Mouse (Mus musculus) fibroblast of lung, adult 2 months (primary cell): ENCODE data around the gene Cfap36.

Experiments
- DNase-seq: peaks from one replicate; pipeline ENCODE4 v3.0.0-alpha.2; 2011; ENCODE audit warnings: low read depth

Gene Cfap36

GRCm38 (mm10) chr11:29180657-29181056, 66.6 kb downstream of the Cfap36 start:
- peak; percentile 2 for DNase-seq

- DNase-seq, result no peak
These were observed 67.9 kb downstream of the Cfap36 start for GRCm38 (mm10) chr11:29179319-29179718.

GRCm38 (mm10) chr11:29173706-29174436, 73.3 kb downstream of the Cfap36 start:
- peak; percentile 3 for DNase-seq

- peak; percentile 40 for DNase-seq
These were observed 74.0 kb downstream of the Cfap36 start for GRCm38 (mm10) chr11:29173125-29173631.

- peak; percentile 98 for DNase-seq
These were observed 74.6 kb downstream of the Cfap36 start, which contains the start of gene Ppp4r3b for GRCm38 (mm10) chr11:29172563-29173124. Gene Ppp4r3b (plus strand): TSS chr11:29172890.

GRCm38 (mm10) chr11:29171959-29172391, 75.2 kb downstream of the Cfap36 start:
- DNase-seq, result peak; percentile 15
